Mouse (Mus musculus): Measurements from ENCODE around the gene Klhdc3. TPM values are rescaled to one million over a fixed set of nuclear protein-coding genes. Genes with fewer than 3 reads are reported as not detected.
A peak's percentile ranks its signal among the peaks of the same experiment; 100 is the strongest.

Gene Klhdc3
- polyA plus RNA-seq, 1 experiment, result 254 TPM

DNA sequence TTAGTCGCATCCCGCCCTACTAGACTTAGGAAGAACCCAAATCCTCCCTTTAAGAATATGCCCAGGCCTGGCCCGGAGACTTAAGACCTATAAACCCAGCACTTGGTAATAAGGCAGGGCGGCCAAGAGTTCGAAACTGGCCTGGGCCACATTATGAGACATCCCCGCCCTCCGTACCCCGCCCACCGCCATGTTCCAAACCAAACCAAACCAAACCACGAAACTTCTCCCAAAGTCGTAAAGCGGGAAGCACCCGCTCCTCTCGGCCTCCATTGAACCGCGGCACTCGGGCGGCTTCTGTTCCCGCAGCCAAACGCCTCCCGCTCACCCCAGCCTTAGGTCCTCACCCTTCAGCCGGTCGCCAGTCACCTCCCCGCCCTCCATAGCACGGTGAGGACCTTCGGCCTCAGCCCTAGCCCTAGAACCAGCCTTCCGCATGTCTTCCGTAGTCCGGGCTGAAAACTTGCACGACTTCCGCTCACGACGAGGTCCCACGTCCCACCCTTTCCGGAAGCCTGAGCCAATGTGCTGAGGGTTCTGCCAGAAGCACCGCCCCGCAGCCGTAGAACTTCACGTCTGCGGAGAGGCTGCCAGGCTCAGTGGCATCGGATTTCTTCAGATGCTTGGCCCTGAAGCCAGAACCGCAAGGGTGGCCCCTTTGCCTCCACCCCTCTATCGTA is 6.7 kb downstream of the Klhdc3 start, which contains the start of gene Rrp36:
Gene Rrp36 (minus strand): TSS at position 503 of the 680 bp plus-strand sequence.
- Histone ChIP-seq H3K4me1 (ENCODE audit: control insufficient read depth, insufficient read depth, low read length) (peaks cover 4% of the 10 kb centered on the region), H3K27ac (ENCODE audit: insufficient read depth, low read length) (no peak within 1 kb of the TSS), H3K4me3 (ENCODE audit: insufficient read depth, low read length) (peak within 1 kb of the TSS; percentile 70)
- TF ChIP-seq CTCF (IDR thresholded peaks at IDR 0.05; ENCODE audit: extremely low read depth, insufficient read depth, low read length) (no peak), POLR2A (IDR thresholded peaks at IDR 0.05; ENCODE audit: extremely low read depth, insufficient read depth, low read length) (peak; percentile 85)

DNA sequence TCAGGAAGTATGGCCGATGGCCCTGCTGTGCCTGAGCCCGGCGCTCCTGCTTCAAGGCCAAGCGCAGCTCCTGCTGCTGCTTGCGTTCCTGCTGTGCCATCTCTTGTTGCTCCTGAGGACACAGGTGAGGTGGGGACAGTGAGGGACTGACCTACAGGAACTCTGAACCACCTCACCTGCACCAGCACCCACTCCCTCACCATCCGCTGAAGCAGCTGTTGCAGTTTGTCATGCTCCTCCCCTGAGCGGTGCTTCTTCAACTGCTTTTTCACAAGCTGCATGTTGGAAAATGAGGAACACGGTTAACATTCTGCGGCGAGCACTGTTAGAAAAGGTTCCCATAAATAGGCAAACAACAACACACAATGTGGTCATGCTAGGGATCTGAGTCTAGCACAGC is 10.8 kb downstream of the Klhdc3 start:
- TF ChIP-seq CTCF (IDR thresholded peaks at IDR 0.05; ENCODE audit: extremely low read depth, insufficient read depth, low read length) (no peak), POLR2A (IDR thresholded peaks at IDR 0.05; ENCODE audit: extremely low read depth, insufficient read depth, low read length) (no peak)
- Histone ChIP-seq H3K4me3 (ENCODE audit: insufficient read depth, low read length) (no peak overlapping the region), H3K4me1 (ENCODE audit: control insufficient read depth, insufficient read depth, low read length) (peaks cover 2% of the 10 kb centered on the region)

DNA sequence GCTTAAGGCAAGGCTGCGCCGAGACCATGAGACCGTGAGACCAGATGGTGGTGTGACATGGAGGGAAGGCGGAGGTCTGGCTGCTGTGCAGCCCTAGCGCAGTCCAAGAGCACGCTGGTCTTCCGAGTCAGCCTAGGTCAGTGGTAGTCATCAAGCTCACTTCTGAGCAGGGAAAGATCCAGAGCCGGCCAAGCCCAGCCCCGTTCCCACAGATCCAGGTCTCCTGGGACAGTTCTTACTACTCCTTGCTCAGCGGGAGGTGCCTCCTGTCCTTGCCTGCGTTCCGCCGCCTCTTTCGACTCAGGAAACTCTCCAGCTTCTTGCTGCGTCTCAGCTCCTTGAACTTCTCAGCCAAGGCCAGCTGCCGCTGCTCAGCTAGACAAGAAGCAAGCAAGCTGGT is 13.0 kb downstream of the Klhdc3 start:
- H3K27ac ChIP-seq (ENCODE audit: insufficient read depth, low read length), result no peak overlapping the region
- no peak for TF ChIP-seq CTCF (IDR thresholded peaks at IDR 0.05; ENCODE audit: extremely low read depth, insufficient read depth, low read length)
- no peak for TF ChIP-seq POLR2A (IDR thresholded peaks at IDR 0.05; ENCODE audit: extremely low read depth, insufficient read depth, low read length)
- no peaks in the 10 kb centered on the region for H3K4me1 ChIP-seq (ENCODE audit: control insufficient read depth, insufficient read depth, low read length)
- H3K4me3 ChIP-seq (ENCODE audit: insufficient read depth, low read length), result no peak overlapping the region

More for the DNA sequence above, 10.8 kb downstream of the Klhdc3 start:
- H3K27ac ChIP-seq (ENCODE audit: insufficient read depth, low read length), result no peak overlapping the region

DNA sequence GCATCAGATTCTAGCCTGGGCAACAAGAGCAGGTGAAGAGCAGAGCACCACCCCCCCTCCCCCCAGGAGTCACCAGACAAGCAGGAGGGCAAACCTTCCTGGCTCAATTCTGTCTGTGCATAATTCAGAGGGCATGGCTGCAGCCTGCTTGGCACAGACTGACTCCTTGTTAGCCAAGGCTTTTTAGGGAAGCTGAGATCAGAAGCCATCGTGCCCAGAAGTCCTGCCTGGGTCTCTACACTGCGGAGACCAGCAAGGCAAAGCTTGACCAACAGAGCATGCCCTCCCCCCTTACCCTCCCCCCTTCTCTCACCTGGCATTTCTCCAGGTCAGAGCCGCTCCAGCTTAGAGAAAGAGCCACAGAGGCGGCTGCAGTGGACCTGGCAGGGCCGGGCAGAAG is 18.0 kb downstream of the Klhdc3 start:
- no peak overlapping the region for H3K4me3 ChIP-seq (ENCODE audit: insufficient read depth, low read length)
- no peak overlapping the region for H3K27ac ChIP-seq (ENCODE audit: insufficient read depth, low read length)
- H3K4me1 ChIP-seq (ENCODE audit: control insufficient read depth, insufficient read depth, low read length), result no peaks in the 10 kb centered on the region
- TF ChIP-seq CTCF (IDR thresholded peaks at IDR 0.05; ENCODE audit: extremely low read depth, insufficient read depth, low read length) (no peak), POLR2A (IDR thresholded peaks at IDR 0.05; ENCODE audit: extremely low read depth, insufficient read depth, low read length) (no peak)

DNA sequence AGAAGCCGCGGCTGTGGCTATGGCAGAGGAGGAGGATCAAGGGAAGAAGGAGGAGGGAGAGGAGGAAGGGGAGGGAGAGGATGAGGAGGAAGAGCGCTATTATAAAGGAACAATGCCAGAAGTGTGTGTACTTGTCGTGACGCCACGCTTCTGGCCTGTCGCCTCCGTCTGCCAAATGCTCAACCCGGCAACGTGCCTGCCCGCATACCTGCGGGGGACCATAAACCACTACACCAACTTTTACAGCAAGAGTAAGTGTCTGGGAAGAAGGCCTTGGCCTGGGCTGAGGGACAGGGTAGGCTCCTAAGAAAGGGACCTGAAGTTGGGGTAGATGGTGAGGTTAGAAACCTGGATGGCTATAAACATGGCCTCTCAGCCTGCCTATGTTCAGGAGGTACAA is 18.7 kb downstream of the Klhdc3 start:
- Histone ChIP-seq H3K27ac (ENCODE audit: insufficient read depth, low read length) (no peak overlapping the region), H3K4me3 (ENCODE audit: insufficient read depth, low read length) (no peak overlapping the region), H3K4me1 (ENCODE audit: control insufficient read depth, insufficient read depth, low read length) (no peaks in the 10 kb centered on the region)
- TF ChIP-seq CTCF (IDR thresholded peaks at IDR 0.05; ENCODE audit: extremely low read depth, insufficient read depth, low read length) (no peak), POLR2A (IDR thresholded peaks at IDR 0.05; ENCODE audit: extremely low read depth, insufficient read depth, low read length) (no peak)

DNA sequence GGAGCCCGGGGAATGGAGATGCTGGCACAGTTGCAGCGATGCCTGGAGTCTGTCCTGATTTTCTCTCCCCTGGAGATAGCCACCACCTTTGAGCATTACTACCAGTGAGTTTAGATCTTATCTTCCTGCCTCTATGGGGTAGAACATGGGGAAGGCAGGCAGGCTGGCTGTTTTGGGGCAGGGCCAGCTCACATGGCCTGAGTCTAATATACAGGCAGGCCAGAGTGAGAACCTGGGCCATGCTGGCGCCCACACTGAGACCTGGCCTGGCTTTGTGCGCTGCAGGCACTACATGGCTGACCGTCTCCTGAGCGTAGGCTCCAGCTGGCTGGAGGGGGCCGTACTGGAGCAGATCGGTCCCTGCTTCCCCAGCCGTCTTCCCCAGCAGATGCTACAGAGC is 19.4 kb downstream of the Klhdc3 start:
- TF ChIP-seq CTCF (IDR thresholded peaks at IDR 0.05; ENCODE audit: extremely low read depth, insufficient read depth, low read length) (no peak), POLR2A (IDR thresholded peaks at IDR 0.05; ENCODE audit: extremely low read depth, insufficient read depth, low read length) (no peak)
- Histone ChIP-seq H3K4me3 (ENCODE audit: insufficient read depth, low read length) (no peak overlapping the region), H3K4me1 (ENCODE audit: control insufficient read depth, insufficient read depth, low read length) (no peaks in the 10 kb centered on the region), H3K27ac (ENCODE audit: insufficient read depth, low read length) (no peak overlapping the region)

DNA sequence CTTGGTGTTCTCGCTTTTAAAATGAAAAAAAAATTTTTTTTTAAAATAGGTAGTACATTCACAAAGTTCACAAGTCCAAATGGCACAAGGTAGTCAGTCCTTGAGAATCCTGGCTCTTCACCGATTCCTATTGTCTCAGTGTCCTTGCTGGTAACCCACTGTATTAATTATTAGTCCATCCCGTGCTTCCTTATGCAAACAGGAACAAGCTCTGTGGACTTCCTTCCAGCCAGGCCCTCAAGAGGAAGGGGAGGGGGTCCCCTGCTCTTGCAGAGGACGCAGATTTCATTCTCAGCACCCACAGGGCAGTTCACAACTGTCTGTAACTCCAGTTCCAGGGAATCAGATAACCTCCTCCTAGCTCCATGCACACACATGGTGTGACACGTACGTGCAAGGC is 24.7 kb downstream of the Klhdc3 start:
- H3K4me1 ChIP-seq (ENCODE audit: control insufficient read depth, insufficient read depth, low read length), result peaks cover 6% of the 10 kb centered on the region
- no peak for TF ChIP-seq POLR2A (IDR thresholded peaks at IDR 0.05; ENCODE audit: extremely low read depth, insufficient read depth, low read length)
- no peak for TF ChIP-seq CTCF (IDR thresholded peaks at IDR 0.05; ENCODE audit: extremely low read depth, insufficient read depth, low read length)
- no peak overlapping the region for H3K4me3 ChIP-seq (ENCODE audit: insufficient read depth, low read length)
- no peak overlapping the region for H3K27ac ChIP-seq (ENCODE audit: insufficient read depth, low read length)

DNA sequence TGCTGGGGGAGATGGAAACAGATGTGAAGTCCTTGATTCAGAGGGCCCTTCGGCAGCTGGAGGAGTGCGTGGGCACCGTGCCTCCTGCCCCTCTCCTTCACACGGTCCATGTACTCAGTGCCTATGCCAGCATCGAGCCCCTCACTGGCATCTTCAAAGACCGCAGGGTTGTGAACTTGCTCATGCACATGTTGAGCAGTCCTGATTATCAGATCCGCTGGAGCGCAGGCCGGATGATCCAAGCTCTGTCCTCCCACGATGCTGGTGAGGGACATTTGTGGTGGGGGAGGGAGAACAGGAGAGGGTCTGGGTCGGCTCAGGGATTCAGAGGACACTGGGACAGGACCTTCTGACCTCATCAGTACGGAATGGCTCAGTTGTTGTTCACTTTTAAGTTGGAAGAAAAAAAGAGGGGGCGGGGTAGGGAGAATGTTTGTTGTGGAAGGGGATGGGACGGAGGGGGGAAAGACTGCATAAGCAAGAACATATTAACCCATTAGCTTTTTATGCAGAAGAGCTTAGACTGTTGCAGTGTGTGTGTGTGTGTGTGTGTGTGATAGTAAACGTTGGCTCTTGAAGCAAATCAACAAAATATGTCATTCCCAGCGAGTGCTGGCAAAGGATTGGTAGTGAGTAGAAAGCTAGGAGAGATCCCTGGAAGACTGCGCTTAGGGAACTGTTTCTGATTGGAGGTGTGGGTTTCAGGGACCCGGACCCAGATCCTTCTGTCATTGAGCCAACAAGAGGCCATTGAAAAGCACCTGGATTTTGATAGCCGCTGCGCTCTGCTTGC is 28.8 kb downstream of the Klhdc3 start:
- Histone ChIP-seq H3K4me3 (ENCODE audit: insufficient read depth, low read length) (no peak overlapping the region; the same call in 1 of the 2 replicates), H3K27ac (ENCODE audit: insufficient read depth, low read length) (no peak overlapping the region), H3K4me1 (ENCODE audit: control insufficient read depth, insufficient read depth, low read length) (peaks cover 7% of the 10 kb centered on the region)
- TF ChIP-seq CTCF (IDR thresholded peaks at IDR 0.05; ENCODE audit: extremely low read depth, insufficient read depth, low read length), result no peak
- no peak for TF ChIP-seq POLR2A (IDR thresholded peaks at IDR 0.05; ENCODE audit: extremely low read depth, insufficient read depth, low read length)

DNA sequence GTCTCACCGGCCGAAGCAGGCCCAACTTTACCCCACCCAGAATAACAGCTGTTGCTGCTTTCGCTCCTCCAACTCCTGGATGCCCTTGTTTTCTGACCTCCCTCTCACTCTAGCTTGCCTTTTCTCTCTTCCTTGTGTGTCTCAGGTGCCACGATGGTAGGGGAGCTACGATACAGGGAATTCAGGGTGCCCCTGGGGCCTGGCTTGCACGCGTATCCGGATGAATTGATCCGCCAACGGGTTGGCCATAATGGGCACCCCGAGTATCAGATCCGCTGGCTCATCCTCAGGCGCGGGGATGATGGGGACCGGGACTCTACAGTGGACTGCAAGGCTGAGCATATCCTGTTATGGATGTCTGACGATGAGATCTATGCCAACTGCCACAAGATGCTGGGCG is 29.4 kb downstream of the Klhdc3 start:
- TF ChIP-seq CTCF (IDR thresholded peaks at IDR 0.05; ENCODE audit: extremely low read depth, insufficient read depth, low read length) (no peak), POLR2A (IDR thresholded peaks at IDR 0.05; ENCODE audit: extremely low read depth, insufficient read depth, low read length) (no peak)
- Histone ChIP-seq H3K4me3 (ENCODE audit: insufficient read depth, low read length) (peak overlapping the region; percentile 64; the same call in 1 of the 2 replicates), H3K27ac (ENCODE audit: insufficient read depth, low read length) (0 out of 2 replicates have a peak overlapping the region, but pooled peaks have one; percentile 50), H3K4me1 (ENCODE audit: control insufficient read depth, insufficient read depth, low read length) (peaks cover 7% of the 10 kb centered on the region)

Measured in cortical plate, adult 2 months (tissue).